Mouse (Mus musculus) thymus, postnatal 4 days (tissue): ENCODE measurements around the gene Gm49388.
"Not testable (repeated sequence)": the region's sequence is repeated elsewhere in the genome, so short reads cannot be mapped to it uniquely, and the experiment has no call there.

ENCODE experiments used
- DNase-seq: peaks from one replicate; pipeline ENCODE4 v3.0.0; 2021

Gm49388 gene

DNA sequence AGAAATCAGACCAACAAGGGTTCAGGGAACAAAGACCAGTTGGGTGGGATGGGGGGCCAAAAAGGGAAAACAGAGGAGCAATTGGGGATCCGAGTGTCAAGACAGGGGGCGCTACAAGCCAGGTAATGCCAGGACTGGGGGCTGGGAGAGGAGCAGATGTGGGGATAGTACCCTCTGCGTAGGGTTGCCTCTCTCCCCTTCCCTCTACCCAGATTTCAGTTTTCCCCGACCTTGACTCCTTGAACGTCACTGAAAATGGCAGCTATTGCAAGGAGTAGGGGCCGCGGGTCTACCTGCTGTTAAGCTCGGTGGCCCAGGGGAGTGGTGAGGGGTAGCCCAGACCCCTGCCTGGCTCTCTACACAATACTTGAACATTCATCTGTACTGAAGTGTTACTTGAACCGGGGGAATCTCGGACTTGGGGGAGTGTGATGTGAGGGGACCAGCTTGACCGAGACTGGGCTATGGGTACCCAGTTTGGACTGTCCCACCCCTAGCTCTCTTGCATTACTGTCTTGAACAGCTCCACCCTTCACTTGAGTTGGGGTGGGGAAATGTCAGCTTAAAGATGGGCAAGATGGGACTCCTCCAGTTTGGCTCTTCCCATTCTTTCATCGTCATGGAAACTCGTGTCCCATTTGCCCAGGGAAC, 16.9 kb upstream of the Gm49388 start:
- peak; percentile 70 for DNase-seq

DNA sequence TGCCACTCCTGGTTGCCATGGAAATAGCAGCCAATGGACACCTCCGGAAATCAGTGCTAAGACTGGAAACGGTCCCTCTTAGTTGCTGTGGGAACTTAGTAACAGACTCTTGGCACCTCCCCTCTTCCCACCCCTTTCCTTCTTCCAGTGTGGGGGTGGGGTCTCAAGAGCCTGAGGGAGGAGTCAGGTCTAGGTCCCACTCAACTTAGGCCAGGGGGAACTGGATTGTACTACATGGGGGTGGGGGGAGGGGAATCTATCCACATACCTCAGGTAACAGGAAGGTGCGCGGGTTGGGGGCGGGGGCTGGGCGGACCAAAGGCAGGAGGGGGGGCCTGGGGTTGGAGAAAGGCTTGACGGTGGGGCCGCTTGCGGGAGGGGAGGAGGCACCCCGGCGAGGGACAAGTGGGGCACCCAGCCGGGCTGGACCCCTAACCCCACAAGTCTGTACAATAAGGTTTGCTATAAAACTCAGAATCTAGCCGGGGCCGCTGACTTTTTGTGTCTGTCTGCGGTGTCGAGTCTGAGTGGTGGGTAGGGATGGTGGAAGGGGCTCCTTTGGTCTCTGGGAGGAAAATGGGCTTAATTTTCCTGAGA, 16.3 kb upstream of the Gm49388 start:
- peak; percentile 72 for DNase-seq

DNA sequence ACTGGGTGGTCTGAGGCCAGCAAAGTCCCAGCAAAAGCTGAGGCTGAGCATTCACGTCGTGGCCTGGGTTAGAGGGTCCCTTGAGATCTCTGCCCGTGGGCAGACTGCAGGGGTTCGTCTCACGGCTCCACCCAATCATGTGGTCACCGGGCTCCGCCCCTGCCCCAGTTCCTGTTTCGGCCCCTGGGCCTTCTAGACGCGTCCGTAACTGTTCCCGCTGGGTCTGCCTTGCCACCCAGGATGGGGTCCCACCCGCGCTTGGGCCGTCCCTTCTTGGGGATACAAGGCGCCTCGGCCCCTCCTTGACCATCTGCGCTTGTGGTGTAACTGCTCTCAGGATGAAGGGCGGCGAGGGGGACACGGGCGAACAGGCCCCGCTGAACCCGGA, 15.8 kb upstream of the Gm49388 start, which contains the start of gene Orai3:
Gene Orai3 (plus strand): TSS at position 165 of the 388 bp plus-strand sequence.
- peak; percentile 72 for DNase-seq

DNA sequence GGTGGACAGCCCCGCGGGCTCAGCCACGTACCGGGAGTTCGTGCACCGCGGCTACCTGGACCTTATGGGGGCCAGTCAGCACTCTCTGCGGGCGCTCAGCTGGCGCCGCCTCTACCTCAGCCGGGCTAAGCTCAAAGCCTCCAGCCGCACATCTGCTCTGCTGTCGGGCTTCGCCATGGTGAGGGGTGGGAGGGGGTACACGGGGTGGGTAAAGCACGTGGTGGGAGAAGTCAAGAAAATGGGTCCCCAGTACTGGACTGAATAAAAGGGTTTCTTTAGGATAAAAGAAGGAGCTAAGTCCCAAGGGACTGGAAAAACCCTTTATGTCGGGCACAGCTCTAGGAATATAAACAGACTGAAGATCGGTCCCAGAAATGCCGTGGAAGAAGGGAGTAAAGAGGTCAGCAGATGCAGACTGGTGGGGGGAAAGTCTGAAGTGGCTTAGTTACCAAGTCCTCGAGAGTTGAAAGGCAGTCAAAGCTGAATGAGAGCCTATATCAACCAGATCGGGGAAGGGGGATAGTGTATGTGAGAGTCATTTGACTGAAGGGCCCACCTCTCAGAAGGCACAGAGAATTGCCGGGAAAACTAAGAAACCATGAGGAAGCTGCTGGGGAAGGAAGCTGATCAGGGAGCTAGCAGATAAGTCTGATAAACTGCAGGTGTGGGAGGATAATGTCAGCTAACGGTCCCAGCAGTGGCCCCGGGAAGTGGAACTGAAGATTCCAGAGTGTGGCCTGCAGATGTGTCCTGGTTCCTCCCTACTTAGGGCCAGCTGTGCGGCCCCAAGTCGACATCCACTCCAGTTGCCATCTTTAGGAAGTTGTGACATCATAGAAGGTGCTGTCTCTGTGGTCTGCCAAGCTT, 15.1 kb upstream of the Gm49388 start:
- DNase-seq = peak; percentile 25

DNA sequence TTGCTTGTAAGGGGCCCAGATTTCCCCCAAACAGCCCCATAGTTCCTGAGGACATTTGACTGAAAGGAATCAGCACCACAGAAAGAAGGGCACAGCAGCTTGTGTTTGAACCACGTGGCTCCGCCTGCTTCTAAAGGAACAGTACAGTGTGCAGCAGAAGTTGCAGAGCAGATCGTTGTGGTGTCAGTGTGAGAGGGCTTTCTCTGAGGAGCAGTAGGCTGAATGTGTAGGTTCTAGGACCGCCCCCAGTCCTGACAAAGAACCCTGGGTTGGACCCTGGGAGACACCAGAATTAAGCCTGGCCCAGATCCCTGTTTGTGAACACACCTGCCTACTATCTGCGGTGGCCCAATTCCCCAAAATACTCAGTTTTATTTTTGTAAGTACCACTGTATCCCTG, 14.1 kb upstream of the Gm49388 start:
- peak; percentile 57 for DNase-seq

DNA sequence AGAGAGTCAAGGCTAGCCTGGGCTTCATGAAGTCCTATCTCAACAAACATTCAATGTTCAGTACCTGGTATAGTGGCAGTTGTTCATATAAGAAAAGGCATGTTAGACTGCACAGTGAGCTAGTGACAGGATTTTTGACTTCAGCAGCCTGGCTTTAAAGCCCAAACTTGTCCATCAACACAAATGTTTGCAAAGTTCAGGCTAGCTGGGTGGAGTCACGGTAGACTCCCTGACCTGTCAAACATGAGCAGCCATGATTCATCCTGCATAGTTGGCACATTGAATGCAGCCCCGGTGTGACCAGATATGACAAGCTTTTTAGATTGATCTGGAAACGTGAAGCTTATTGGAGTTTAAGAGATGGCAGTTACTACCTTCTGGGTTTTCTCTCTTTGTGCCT, 13.3 kb upstream of the Gm49388 start:
- DNase-seq = no peak

DNA sequence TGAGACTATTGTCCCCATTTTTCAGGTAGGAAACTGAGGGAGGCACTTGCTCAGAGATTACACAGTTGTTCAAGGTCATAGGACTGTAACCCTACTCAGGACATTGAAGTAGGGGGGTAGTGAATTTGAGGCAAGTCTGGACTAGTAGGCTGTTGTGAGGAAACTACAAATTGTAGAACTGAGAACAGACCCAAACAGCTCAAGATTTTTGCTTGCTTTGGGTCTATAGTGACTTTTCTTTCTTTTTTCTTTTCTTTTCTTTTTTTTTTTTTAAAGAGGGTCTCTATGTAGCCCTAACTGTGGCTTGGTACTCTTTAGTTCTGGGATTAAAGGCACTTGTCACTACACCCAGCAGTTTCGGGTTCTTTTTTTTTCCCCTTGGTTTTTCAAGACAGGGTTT, 12.9 kb upstream of the Gm49388 start:
- DNase-seq = no peak

DNA sequence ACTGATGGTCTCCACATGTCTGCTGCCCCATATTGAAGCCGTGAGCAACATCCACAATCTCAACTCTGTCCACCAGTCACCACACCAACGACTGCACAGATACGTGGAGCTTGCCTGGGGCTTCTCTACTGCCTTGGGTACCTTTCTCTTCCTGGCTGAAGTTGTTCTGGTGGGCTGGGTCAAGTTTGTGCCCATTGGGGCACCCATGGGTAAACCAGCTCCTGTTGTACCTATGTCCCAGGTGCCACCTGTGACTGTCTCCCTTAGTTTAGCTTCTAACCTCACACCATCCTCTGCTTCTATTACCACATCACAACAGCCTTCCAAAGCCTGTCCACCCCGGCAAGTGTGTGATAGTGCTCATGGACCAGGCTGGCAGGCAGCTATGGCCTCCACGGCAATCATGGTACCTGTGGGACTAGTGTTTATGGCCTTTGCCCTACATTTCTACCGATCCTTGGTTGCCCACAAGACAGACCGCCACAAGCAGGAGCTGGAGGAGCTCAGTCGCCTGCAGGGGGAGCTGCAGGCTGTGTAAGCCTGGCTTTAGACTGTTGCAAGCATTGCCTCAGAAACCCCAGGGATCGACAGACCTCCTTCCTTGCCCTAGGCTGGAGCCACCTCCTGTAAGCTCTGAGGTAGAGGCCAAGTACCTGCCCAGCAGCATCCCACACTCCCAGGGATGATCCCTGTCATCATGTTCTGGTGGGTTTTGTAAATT, 11.6 kb upstream of the Gm49388 start:
- DNase-seq = peak; percentile 90

DNA sequence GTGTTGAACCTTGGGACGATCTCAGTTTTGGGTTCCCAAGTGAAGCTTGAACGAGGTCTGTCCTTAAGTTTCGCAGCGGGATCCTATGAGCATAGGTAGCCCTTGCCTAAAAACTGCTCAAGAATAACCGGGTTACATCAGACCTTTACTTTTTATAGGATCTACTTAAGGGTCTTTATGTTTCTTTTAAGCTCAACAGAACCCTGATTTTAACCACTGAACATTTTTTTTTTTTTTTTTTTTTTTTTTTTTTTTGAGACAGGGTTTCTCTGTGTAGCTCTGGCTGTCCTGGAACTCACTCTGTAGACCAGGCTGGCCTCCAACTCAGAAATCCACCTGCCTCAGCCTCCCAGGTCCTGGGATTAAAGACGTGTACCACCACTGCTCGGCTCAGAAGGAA, 9.6 kb upstream of the Gm49388 start:
- not testable (repeated sequence) for DNase-seq

DNA sequence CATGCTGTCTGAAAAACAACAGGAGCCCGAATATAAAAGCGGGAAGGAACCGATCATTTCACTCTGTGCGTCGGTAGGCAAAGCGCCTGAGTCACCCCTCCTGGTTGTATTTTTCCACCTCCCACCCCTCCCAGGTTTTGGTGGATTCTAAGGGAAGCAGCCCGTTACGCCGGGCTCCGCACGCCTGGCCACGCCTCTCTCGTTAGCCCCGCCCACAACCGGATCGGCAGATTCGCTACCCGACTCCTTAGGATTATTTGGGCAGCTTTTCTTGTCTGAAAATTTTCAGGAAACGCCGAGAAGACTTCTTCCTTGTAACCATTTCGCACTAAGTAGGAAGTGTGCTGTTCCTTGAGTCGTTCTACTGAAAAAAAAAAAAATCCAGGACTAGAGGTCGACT, 9.0 kb upstream of the Gm49388 start, which contains the start of gene Setd1a:
Gene Setd1a (plus strand): TSS at position 245 of the 400 bp plus-strand sequence.
- peak; percentile 96 for DNase-seq

DNA sequence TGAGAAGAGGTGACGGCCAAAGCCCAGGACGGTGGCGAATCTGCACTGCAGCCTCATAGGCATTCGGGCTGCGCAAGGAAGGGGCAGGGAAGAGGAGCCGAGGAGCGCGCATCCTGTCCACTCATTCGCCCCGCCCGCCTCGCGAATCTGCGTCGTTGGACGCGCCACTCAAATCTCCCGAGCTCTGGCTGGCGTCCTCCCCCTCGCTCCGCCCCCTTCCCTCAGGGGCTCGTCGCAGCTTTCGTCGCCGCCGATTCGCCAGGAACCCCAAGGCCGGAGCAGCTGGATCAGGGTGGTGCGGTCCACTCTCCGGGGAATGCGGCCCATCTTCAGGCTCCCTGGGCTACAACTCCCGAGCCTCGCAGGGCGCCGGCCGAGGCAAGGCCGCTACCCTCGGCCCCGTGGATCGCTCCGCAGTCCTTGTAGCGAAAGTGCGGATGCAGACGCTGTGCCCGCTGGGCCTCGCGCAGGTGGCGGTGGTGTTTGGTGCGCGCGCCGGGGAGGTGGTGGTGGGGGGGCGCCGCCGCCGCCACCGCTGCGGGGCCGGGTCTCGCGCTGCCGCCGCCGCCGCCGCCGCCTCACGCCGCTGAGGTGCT, 8.4 kb upstream of the Gm49388 start:
- DNase-seq = peak; percentile 97

DNA sequence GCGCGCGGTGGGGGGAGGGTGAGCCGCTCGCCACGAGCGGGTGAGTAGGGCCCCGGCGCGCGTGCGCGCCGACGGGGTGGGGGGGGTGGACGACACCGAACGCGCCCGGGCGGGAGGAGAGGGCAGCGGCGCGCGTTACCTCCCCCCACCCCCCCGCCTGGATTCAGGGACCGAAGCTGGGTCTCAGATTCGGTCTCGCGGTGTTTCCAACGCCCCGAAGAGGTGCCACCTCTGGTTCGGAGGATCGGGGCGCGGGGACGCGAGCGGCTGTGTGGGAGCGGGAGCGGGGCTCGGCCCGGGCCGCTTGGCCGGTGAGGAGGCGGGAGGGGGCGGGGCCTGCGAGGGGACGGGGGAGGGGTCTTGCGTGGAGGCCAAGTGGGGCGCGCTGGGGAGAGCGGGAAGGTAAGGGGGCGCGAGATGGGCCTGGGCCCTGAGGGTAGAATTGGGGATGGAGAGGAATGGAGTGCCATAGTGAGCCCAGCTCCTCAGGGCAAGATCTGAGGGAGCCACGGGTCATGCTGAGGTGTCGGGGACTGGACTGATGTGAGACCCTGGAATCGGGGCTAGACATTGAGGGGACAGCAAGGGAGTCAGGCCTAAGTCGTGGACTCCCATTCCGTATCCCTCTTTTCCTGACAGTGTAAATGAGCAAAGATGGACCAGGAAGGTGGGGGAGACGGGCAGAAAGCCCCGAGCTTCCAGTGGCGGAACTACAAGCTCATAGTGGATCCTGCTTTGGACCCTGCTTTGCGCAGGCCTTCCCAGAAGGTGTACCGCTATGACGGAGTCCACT, 7.7 kb upstream of the Gm49388 start:
- peak; percentile 74 for DNase-seq

DNA sequence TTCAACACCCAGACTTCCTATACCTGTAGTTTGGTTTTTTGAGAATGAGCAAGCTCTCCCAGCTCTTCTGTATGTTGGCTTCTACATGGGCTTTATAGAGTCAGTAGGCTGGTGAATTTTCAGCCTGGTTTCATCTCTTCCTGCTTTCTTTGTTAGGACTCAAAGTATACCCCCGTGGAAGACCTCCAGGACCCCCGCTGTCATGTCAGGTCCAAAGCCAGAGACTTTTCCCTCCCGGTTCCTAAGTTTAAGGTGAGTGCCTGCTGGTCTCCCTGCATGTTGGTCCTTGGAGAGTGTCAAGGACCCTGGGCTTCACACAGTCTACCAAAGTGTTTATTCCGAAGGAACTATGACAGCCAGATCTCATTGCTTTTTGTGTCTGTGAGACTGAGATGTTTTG, 7.1 kb upstream of the Gm49388 start:
- DNase-seq = no peak

DNA sequence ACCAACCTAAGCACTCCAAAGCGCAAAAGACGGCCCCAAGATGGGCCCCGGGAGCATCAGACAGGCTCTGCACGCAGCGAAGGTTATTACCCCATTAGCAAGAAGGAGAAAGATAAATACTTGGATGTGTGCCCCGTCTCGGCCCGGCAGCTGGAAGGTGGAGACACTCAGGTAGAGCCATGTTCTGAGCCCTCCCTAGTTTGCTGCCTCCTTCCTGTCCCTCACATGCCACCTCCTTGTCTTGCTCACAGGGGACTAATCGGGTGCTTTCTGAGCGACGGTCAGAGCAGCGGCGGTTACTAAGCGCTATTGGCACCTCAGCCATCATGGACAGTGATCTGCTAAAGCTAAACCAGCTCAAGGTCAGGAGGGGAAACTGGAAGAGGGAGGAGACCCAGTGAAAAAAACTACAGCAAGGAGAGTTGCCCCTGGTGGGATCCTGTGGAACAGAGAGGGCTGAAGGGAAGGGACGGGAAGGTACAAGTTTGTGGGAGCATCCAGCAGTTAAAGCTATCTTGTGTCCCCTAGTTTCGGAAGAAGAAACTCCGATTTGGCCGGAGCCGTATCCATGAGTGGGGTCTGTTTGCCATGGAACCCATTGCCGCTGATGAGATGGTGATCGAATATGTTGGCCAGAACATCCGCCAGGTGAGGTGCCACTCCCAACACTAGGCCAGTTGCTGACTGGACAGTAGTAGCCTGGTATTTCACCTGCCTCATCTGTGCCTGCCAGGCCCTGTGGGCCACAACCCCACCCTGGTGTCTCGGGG, 11.9 kb downstream of the Gm49388 start:
- DNase-seq = no peak

DNA sequence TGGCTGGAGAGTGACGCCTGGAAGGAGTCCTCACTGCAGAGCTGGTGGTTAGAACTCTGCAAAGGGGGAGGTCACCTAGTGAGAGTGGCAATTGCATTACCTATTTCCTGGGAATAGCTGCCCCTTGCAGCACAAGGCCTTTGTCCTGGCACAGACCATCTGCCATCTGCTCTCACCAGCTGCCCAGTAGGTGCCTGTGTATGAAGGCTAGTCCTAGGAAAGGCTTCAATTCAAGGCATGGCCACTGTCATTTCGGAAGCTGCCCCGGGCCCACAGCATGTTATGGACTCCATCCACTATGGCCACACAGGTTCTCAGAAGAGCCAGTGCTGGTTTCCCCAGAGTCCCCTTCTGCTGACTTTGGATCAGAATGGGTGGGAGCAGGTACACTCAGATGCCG, 13.2 kb downstream of the Gm49388 start:
- no peak for DNase-seq

DNA sequence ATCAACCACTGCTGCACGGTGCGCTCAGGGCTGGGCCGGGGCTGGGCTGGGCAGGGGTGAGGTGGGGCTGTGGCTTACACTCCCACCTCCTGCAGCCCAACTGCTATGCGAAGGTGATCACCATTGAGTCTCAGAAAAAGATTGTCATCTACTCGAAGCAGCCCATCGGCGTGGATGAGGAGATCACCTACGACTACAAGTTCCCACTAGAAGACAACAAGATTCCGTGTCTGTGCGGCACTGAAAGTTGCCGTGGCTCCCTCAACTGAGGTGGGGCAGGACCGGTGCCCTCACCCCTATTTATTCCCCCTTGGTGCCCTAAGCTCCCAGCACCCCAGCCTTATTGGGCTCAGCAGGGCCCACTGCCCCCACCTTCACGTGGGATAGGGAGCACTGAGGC, 13.8 kb downstream of the Gm49388 start:
- no peak for DNase-seq

DNA sequence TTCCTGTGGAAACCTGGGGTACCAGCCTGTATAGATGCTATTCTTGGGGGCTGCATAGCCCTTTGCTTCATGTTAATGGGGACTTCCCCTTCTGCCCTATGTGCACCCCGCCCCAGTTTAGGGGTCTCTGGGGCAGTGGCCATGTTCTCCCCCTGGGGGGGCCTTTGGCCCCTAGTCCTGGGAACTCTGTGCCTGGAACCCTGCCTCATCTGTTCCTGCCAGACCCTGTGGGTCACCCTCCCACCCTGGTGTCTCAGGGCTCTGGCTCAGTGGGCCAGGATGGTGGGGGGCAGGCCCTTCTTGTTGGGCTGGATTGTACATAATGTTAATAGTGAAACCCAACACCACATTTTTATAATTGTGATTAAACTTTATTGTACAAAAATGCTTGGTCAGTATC, 14.3 kb downstream of the Gm49388 start:
- no peak for DNase-seq

DNA sequence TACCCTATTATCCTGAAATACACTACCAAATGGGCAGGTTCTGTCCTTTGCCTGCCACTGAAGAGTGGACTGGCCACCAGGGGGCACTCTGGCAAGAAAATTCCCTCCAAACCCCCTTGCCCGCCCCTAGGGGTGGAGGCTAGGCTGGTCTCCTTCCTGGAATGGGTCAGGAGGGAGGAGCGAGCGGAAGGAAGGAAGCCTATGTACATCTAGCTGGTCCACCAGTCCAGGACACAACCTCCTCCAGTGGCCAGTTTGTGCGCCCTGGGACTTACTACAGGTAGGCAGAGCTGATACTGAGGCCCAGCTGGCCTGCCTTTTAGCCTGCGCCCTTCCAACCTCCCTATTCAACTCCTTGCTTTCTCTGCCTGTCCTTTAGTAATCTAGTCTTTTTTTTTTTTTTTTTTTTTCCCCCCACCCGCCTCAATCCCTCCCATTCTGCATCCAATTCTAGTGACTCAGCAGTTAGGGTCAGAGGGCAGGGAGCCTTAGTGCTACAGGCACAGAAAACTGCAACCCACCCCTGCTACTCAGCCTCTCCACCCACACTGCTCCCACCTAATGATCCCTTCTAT, 15.1 kb downstream of the Gm49388 start, which contains the start of gene Hsd3b7:
Gene Hsd3b7 (plus strand): TSS at position 170 of the 575 bp plus-strand sequence.
- DNase-seq = peak; percentile 88

DNA sequence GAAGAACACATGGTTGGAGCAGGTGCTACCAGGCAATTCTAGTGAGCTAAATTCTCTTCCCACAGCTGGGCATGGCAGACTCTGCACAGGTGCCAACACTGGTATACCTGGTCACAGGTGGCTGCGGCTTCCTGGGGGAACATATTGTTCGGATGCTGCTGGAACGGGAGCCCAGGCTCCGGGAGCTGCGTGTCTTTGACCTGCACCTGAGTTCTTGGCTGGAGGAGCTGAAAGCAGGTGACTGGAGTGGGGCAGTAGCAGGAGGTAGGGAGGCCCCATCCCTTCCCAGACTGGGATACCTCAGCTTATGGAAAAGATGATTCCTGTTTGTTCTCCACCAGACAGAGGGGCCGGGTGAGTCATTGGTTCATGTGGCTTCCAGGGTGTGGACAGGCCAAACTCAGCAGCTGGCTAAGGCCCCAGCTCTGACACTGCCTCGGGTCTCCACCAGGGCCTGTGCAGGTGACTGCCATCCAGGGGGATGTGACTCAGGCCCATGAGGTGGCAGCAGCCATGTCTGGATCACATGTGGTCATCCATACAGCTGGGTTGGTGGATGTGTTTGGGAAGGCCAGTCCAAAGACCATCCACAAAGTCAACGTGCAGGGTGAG, 15.7 kb downstream of the Gm49388 start:
- no peak for DNase-seq

DNA sequence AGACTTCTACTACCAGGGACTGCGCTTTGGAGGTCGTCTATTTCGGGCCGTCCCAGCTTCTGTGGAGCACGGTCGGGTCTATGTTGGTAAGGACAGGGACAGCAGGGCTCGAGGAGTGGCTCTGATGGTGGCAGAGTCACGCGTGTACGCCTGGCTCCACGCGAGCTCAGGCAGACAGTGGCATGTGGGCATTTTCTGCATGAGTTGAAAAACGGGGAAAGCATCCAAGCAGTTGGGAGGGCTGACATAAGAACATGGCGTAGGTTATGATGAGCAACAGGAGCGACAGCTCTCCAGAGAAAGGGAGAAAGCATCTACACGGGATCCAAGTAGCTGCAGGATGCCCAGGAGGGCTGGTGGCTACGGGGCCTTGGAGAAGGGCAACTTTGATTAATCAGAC, 16.9 kb downstream of the Gm49388 start:
- DNase-seq = no peak
